Mouse (Mus musculus) naive thymus-derived CD4-positive, alpha-beta T cell, adult 5 months (primary cell): ENCODE measurements around the gene Kif23. TPM values are rescaled to one million over a fixed set of nuclear protein-coding genes. Genes with fewer than 3 reads are reported as not detected.

Experiments used
- polyA plus RNA-seq: library from polyadenylated mRNA; unstranded; fragments of 100-300 nt; shearing (Covaris generic); gene quantifications from one replicate; pipeline ENCODE4 v1.2.1, GENCODE M21; 2017

Gene Kif23
- polyA plus RNA-seq: 15.9 TPM

DNA sequence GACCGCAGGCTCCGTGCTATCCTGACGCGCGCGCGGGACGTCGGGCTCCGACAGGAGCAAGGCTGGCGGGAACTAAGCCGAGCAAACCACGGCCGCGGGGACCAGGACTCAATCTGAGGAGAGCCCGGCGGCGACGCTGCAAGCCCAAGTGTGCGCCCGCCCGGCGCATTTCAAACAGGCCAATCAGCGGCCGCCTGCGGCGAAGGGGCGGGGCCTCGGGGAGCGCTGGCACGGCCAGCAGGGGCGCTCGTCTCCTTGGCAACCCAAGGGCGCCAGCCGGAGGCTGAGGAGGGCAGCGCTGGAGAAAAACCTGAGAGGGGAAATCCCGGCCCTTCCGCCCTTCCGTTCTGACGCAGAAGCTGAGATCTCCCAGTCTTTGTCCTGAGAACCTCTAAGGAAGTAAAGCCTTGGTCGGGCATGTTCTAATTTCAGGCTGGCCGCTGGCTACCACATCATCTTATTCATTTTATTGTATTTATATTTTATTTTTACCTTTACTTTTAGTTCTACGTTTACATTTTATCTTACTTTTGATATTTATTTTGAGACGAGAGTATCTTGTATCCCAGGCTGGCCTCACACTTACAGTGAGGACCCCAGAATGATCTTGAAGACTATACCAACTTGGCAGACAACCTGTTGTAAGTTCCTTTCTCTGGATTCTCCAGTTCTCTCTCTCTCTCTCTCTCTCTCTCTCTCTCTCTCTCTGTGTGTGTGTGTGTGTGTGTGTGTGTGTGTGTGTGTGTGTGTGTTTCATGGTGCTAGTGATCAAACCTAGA lies at the start of gene Kif23:
Gene Kif23, minus strand, starts transcription at position 152 of the 779 bp plus-strand sequence.

GRCm38 (mm10) chr9:61914203-61914916 lies 32.2 kb downstream of the Kif23 start, which contains the start of gene Rplp1:
TSS of gene Rplp1 (minus strand) at chr9:61914542.

Other genes starting within 250 kb of the Kif23 start
- 2,428 TPM for gene Rplp1, start 32.2 kb downstream of the Kif23 start, polyA plus RNA-seq
- not detected for gene Paqr5, start 80.1 kb upstream of the Kif23 start, polyA plus RNA-seq
- gene Glce, start 175.9 kb upstream of the Kif23 start, polyA plus RNA-seq: 18.6 TPM